27 mouse cellular contexts compared by ENCODE assay signal in the genomic region with DNA sequence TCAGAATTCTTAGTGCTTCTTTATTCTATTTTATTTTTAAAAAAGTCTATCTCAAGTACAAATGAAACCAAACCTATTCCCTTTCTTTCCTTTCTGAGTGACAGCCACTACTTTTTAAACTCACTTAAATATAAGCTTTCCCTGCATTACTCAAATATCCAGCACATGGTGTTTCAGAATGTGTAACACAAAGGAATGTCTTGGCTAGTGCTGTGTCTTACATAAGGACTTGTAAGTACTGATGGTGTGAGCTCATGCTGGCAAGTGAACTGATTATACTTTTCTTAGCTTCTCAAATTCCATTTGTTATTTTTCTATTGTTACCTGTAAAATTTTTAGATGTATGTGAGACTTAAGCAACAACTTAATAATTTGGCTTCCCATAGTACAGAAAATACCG.
DNase-seq lines count a peak whose midpoint lies in the region; ATAC-seq and TF ChIP-seq lines count a peak whose summit lies in the region.
"Had no signal": no experiment of that assay in that cellular context is flagged by ENCODE, and none has a peak within 500 bp of the region (broad histone marks: within the 10 kb centered on the region; RNA-seq: fewer than 3 reads in every experiment).

No protein-coding gene starts in this region.

- peak; percentile 34 for DNase-seq in embryonic facial prominence, embryonic 14.5 days (ENCODE audit: low spot score)
- no peak for DNase-seq in embryonic facial prominence, embryonic 10.5 days (ENCODE audit: low spot score)
- peak; percentile 1 for DNase-seq in left cerebral cortex, adult 11 months (ENCODE audit: low spot score)
- DNase-seq in left cerebral cortex, adult 9 months (ENCODE audit: low spot score in 2 of 2) = no peak
- peak; percentile 8 for DNase-seq in lung, postnatal 36 days
- no peak for DNase-seq in lung, adult 2 months
- DNase-seq in c-Kit-positive CD71-positive TER-119-positive erythroid progenitor cells, embryonic 14.5 days (ENCODE audit: low spot score) = no peak
- no peak for DNase-seq in layer of hippocampus, postnatal 10 days (ENCODE audit: low spot score in 2 of 2)
- DNase-seq: adrenal gland, postnatal 10 days; cerebellum, adult 11 months; cerebellum, adult 2 months; cerebellum, adult 9-11 months; cerebellum, postnatal 25 days; forebrain, postnatal 0 days; gastrocnemius, postnatal 10 days; gastrocnemius, postnatal 36 days; heart, postnatal 10 days; heart, postnatal 36 days had no signal

- H3K4me1 ChIP-seq in embryonic facial prominence, embryonic 14.5 days (ENCODE audit: control insufficient read depth, insufficient read depth, low read length) = no peaks in the 10 kb centered on the region
- no peaks in the 10 kb centered on the region for H3K4me1 ChIP-seq in embryonic facial prominence, embryonic 10.5 days
- no peaks in the 10 kb centered on the region for H3K4me1 ChIP-seq in lung, adult 2 months (ENCODE audit: control insufficient read depth, insufficient read depth, low read length)
- H3K4me1 ChIP-seq: embryonic facial prominence, embryonic 13.5 days; heart, embryonic 12.5 days; heart, embryonic 15.5 days; hindbrain, embryonic 10.5 days; hindbrain, embryonic 13.5 days; intestine, embryonic 15.5 days had no signal

- no peak overlapping the region for H3K27ac ChIP-seq in embryonic facial prominence, embryonic 14.5 days (replicated peaks; ENCODE audit: low read depth, low read length)
- no peak overlapping the region for H3K27ac ChIP-seq in embryonic facial prominence, embryonic 10.5 days (replicated peaks)
- H3K27ac ChIP-seq: embryonic facial prominence, embryonic 13.5 days; heart, embryonic 15.5 days; hindbrain, embryonic 10.5 days; hindbrain, embryonic 13.5 days; intestine, embryonic 15.5 days had no signal

- WGBS in embryonic facial prominence, embryonic 14.5 days = 91% methylated on average over 1 of the region's 1 CpGs
- WGBS in embryonic facial prominence, embryonic 10.5 days = 89% methylated on average over 1 of the region's 1 CpGs
- 94% methylated on average over 1 of the region's 1 CpGs for WGBS in lung, adult 2 months

- no peaks in the 10 kb centered on the region for H3K36me3 ChIP-seq in embryonic facial prominence, embryonic 14.5 days (ENCODE audit: control insufficient read depth, insufficient read depth, low read length)
- no peaks in the 10 kb centered on the region for H3K36me3 ChIP-seq in embryonic facial prominence, embryonic 10.5 days (replicated peaks)
- H3K36me3 ChIP-seq: embryonic facial prominence, embryonic 13.5 days; heart, embryonic 12.5 days; heart, embryonic 15.5 days; hindbrain, embryonic 10.5 days; hindbrain, embryonic 13.5 days; intestine, embryonic 15.5 days had no signal

- H3K4me2 ChIP-seq in embryonic facial prominence, embryonic 14.5 days (ENCODE audit: low read depth, low read length) = no peak overlapping the region
- H3K4me2 ChIP-seq: embryonic facial prominence, embryonic 13.5 days; heart, embryonic 12.5 days; heart, embryonic 15.5 days; hindbrain, embryonic 13.5 days; intestine, embryonic 15.5 days had no signal

- peak; percentile 70; the same call in 1 of the 2 replicates for ATAC-seq in embryonic facial prominence, embryonic 14.5 days (ENCODE audit: low read depth)
- ATAC-seq: forebrain, embryonic 14.5 days; forebrain, postnatal 0 days; hindbrain, embryonic 16.5 days; intestine, embryonic 15.5 days; Patski had no signal

- no peak overlapping the region for H3K9ac ChIP-seq in embryonic facial prominence, embryonic 14.5 days (ENCODE audit: low read depth, low read length)
- H3K9ac ChIP-seq: embryonic facial prominence, embryonic 13.5 days; forebrain, postnatal 0 days; heart, embryonic 12.5 days; heart, embryonic 15.5 days; hindbrain, embryonic 13.5 days; intestine, embryonic 15.5 days had no signal

- H3K27me3 ChIP-seq in embryonic facial prominence, embryonic 14.5 days (replicated peaks; ENCODE audit: control insufficient read depth, insufficient read depth, low read length) = no peaks in the 10 kb centered on the region
- H3K27me3 ChIP-seq in embryonic facial prominence, embryonic 10.5 days (replicated peaks; ENCODE audit: low read depth, poor library complexity, severe bottlenecking) = no peaks in the 10 kb centered on the region
- H3K27me3 ChIP-seq: embryonic facial prominence, embryonic 13.5 days; heart, embryonic 12.5 days; heart, embryonic 15.5 days; hindbrain, embryonic 13.5 days; intestine, embryonic 15.5 days had no signal

- H3K4me3 ChIP-seq in embryonic facial prominence, embryonic 14.5 days (ENCODE audit: low read depth, low read length) = no peak overlapping the region
- H3K4me3 ChIP-seq in embryonic facial prominence, embryonic 10.5 days = no peak overlapping the region
- no peak overlapping the region for H3K4me3 ChIP-seq in lung, adult 2 months (replicated peaks; ENCODE audit: extremely low read depth, low read depth, low read length)
- H3K4me3 ChIP-seq: embryonic facial prominence, embryonic 13.5 days; heart, embryonic 12.5 days; heart, embryonic 15.5 days; hindbrain, embryonic 10.5 days; hindbrain, embryonic 13.5 days; intestine, embryonic 15.5 days had no signal

- no peak for TF ChIP-seq CTCF in lung, adult 2 months (IDR thresholded peaks at IDR 0.05; ENCODE audit: insufficient read depth, low read length)

- H3K9me3 ChIP-seq in embryonic facial prominence, embryonic 14.5 days (ENCODE audit: control insufficient read depth, low read length) = no peaks in the 10 kb centered on the region
- H3K9me3 ChIP-seq in embryonic facial prominence, embryonic 10.5 days = no peaks in the 10 kb centered on the region
- H3K9me3 ChIP-seq: embryonic facial prominence, embryonic 13.5 days; heart, embryonic 12.5 days; heart, embryonic 15.5 days; hindbrain, embryonic 10.5 days; hindbrain, embryonic 13.5 days; intestine, embryonic 15.5 days had no signal

- no peak for TF ChIP-seq POLR2A in lung, adult 2 months (IDR thresholded peaks at IDR 0.05; ENCODE audit: borderline replicate concordance, extremely low read depth, low read depth, low read length)

Comparison
In these comparisons a context has a peak if more than half of its experiments do, and no peak if none do; other contexts are left out.
1. DNase-seq: peak in embryonic facial prominence, embryonic 14.5 days (single experiment), left cerebral cortex, adult 11 months (single experiment) and lung, postnatal 36 days (single experiment); none in embryonic facial prominence, embryonic 10.5 days (single experiment), left cerebral cortex, adult 9 months (0 of 2), lung, adult 2 months (single experiment), c-Kit-positive CD71-positive TER-119-positive erythroid progenitor cells, embryonic 14.5 days (single experiment) and layer of hippocampus, postnatal 10 days (0 of 2).